Mouse (Mus musculus) Muller cell, postnatal 12 days (primary cell): ENCODE measurements around the gene Ceacam11.
"Not testable (repeated sequence)": the region's sequence is repeated elsewhere in the genome, so short reads cannot be mapped to it uniquely, and the experiment has no call there.

Source experiments
- DNase-seq: peaks from one replicate; pipeline ENCODE4 v3.0.0-alpha.2; 2015; ENCODE audit errors: inconsistent ontology term

Gene Ceacam11

GRCm38 (mm10) chr7:17971824-17972223 is at the start of gene Ceacam11:
Gene Ceacam11 (plus strand): TSS chr7:17972124.
- DNase-seq, result no peak

GRCm38 (mm10) chr7:18001131-18001530 is 29.2 kb downstream of the Ceacam11 start:
- DNase-seq, result not testable (repeated sequence)

GRCm38 (mm10) chr7:18009589-18009988 is 37.7 kb downstream of the Ceacam11 start, which contains the start of gene Ceacam13:
Gene Ceacam13 (plus strand): TSS chr7:18009889.
- DNase-seq, result no peak
